Mouse (Mus musculus) C2C12 (cell line): ENCODE measurements around the gene Sprr4.

Experiments used
- CTCF ChIP-seq: IDR thresholded peaks from one replicate; pipeline ENCODE4 v1.5.1; 2011; ENCODE audit not compliant: control insufficient read depth, insufficient read depth, insufficient read length
- FOSL1 ChIP-seq: IDR thresholded peaks from one replicate; pipeline ENCODE4 v1.8.0; 2011; ENCODE audit warnings: mild to moderate bottlenecking, low read length; ENCODE audit not compliant: poor library complexity, insufficient read depth, severe bottlenecking

- no peak for TF ChIP-seq FOSL1
- no peak for TF ChIP-seq CTCF
Measured at GRCm38 (mm10) chr3:92503528-92503927, 3.2 kb upstream of the Sprr4 start.
